Mouse (Mus musculus) CH12.LX (cell line): ENCODE data around the gene Fli1. TPM values are rescaled to one million over a fixed set of nuclear protein-coding genes. Genes with fewer than 3 reads are reported as not detected.
A peak's percentile ranks its signal among the peaks of the same experiment; 100 is the strongest.

Experiments used
- DNase-seq: peaks from one replicate; pipeline ENCODE4 v3.0.0-alpha.2; 2013; ENCODE audit errors: extremely low read depth
- H3K27ac ChIP-seq: 2 replicates; pipeline ENCODE4 v1.5.1; 2012; ENCODE audit warnings: low read depth, mild to moderate bottlenecking, control low read depth, moderate library complexity; ENCODE audit not compliant: insufficient read depth
- H3K27me3 ChIP-seq: replicated peaks from 2 replicates; pipeline ENCODE3; 2012; ENCODE audit warnings: inconsistent platforms
- H3K36me3 ChIP-seq, 2 experiments: replicated peaks in 1 of 2; 2 replicates each; pipeline versions ENCODE3 to v1.6.1; 2012; ENCODE audit warnings: inconsistent platforms in 1 of 2, low read length in 1 of 2, mild to moderate bottlenecking in 1 of 2, mixed read lengths in 1 of 2, moderate library complexity in 1 of 2; ENCODE audit not compliant: control insufficient read depth in 1 of 2, insufficient read depth in 1 of 2
- H3K4me1 ChIP-seq, 2 experiments: 2 replicates each; pipeline ENCODE4 v1.6.1; 2012; ENCODE audit warnings: inconsistent platforms in 1 of 2, moderate library complexity in 1 of 2; ENCODE audit not compliant: insufficient read depth in 2 of 2, control insufficient read depth in 1 of 2
- H3K4me2 ChIP-seq: 2 replicates; pipeline ENCODE4 v1.6.1; 2012; ENCODE audit warnings: low read depth, mild to moderate bottlenecking, control low read depth; ENCODE audit not compliant: poor library complexity, insufficient read depth, severe bottlenecking
- H3K4me3 ChIP-seq, 3 experiments: fragments of 150-350 bp in 1 of 3; sonication (generic) in 1 of 3; replicated peaks in 1 of 3; 2 replicates each; pipeline versions ENCODE3 to v1.5.1; 2011 to 2012; ENCODE audit warnings: low read depth in 2 of 3, low read length in 2 of 3, mild to moderate bottlenecking in 2 of 3, moderate library complexity in 2 of 3, control low read depth in 1 of 3, improper control_type of control experiment in 1 of 3, inconsistent platforms in 1 of 3, mixed read lengths in 1 of 3; ENCODE audit not compliant: poor library complexity in 1 of 3
- H3K79me2 ChIP-seq: replicated peaks from 2 replicates; pipeline ENCODE4 v1.6.1; 2012; ENCODE audit warnings: mild to moderate bottlenecking, moderate library complexity; ENCODE audit not compliant: control insufficient read depth, poor library complexity, insufficient read depth, severe bottlenecking; ENCODE audit errors: extremely low read depth
- H3K9ac ChIP-seq: 2 replicates; pipeline ENCODE4 v1.6.1; 2012; ENCODE audit warnings: low read depth, mild to moderate bottlenecking, control low read depth, moderate library complexity; ENCODE audit not compliant: insufficient read depth
- H3K9me3 ChIP-seq: replicated peaks from 2 replicates; pipeline ENCODE3; 2012; ENCODE audit warnings: low read length, inconsistent platforms, mixed read lengths
- BHLHE40 ChIP-seq: IDR thresholded peaks from 2 replicates; pipeline ENCODE4 v1.6.1; 2011; ENCODE audit warnings: mild to moderate bottlenecking, low read depth, low read length, improper control_type of control experiment
- CHD1 ChIP-seq: IDR thresholded peaks from 2 replicates; pipeline ENCODE4 v1.6.1; 2012; ENCODE audit warnings: low read depth, low read length, improper control_type of control experiment, inconsistent platforms
- CHD2 ChIP-seq: IDR thresholded peaks from 2 replicates; pipeline ENCODE4 v1.6.1; 2011; ENCODE audit warnings: low read length, improper control_type of control experiment
- CTCF ChIP-seq, 2 experiments: IDR thresholded peaks in 1 of 2; conservative IDR thresholded peaks in 1 of 2; 2 replicates each; pipeline ENCODE4 v1.5.1; 2011 to 2012; ENCODE audit warnings: low read depth in 2 of 2, low read length in 2 of 2, improper control_type of control experiment in 1 of 2, inconsistent platforms in 1 of 2, mild to moderate bottlenecking in 1 of 2, moderate library complexity in 1 of 2
- E2F4 ChIP-seq: IDR thresholded peaks from 2 replicates; pipeline ENCODE4 v1.6.1; 2011; ENCODE audit warnings: low read depth, low read length, improper control_type of control experiment; ENCODE audit not compliant: insufficient replicate concordance
- ELF1 ChIP-seq: IDR thresholded peaks from 2 replicates; pipeline ENCODE4 v1.6.1; 2014; ENCODE audit warnings: low read depth, mild to moderate bottlenecking, inconsistent platforms, low read length, improper control_type of control experiment
- EP300 ChIP-seq: IDR thresholded peaks from 2 replicates; pipeline ENCODE4 v1.6.1; 2011; ENCODE audit warnings: low read length, improper control_type of control experiment
- ETS1 ChIP-seq: conservative IDR thresholded peaks from 2 replicates; pipeline ENCODE4 v1.6.1; 2012; ENCODE audit warnings: low read depth, mild to moderate bottlenecking, inconsistent platforms, low read length, improper control_type of control experiment, moderate library complexity
- GABPA ChIP-seq: IDR thresholded peaks from 2 replicates; pipeline ENCODE4 v1.6.1; 2012; ENCODE audit warnings: low read depth, low read length, improper control_type of control experiment, inconsistent platforms; ENCODE audit not compliant: insufficient replicate concordance
- HCFC1 ChIP-seq: IDR thresholded peaks from 2 replicates; pipeline ENCODE4 v1.6.1; 2012; ENCODE audit warnings: low read depth, mild to moderate bottlenecking, inconsistent platforms, low read length, improper control_type of control experiment
- IRF4 ChIP-seq: IDR thresholded peaks from 2 replicates; pipeline ENCODE4 v1.6.1; 2014; ENCODE audit warnings: low read depth, mild to moderate bottlenecking, inconsistent platforms, low read length, improper control_type of control experiment
- JUN ChIP-seq: IDR thresholded peaks from 2 replicates; pipeline ENCODE4 v1.6.1; 2011; ENCODE audit warnings: low read depth, mild to moderate bottlenecking, low read length, improper control_type of control experiment, moderate library complexity; ENCODE audit not compliant: insufficient read depth
- JUND ChIP-seq: conservative IDR thresholded peaks from 2 replicates; pipeline ENCODE4 v1.6.1; 2011; ENCODE audit warnings: low read depth, low read length, improper control_type of control experiment
- KAT2A ChIP-seq: IDR thresholded peaks from 2 replicates; pipeline ENCODE4 v1.6.1; 2012; ENCODE audit warnings: low read length, improper control_type of control experiment, inconsistent platforms; ENCODE audit not compliant: insufficient replicate concordance
- MAFK ChIP-seq: IDR thresholded peaks from 2 replicates; pipeline ENCODE4 v1.6.1; 2011; ENCODE audit warnings: low read length, improper control_type of control experiment; ENCODE audit not compliant: insufficient replicate concordance
- MAX ChIP-seq: IDR thresholded peaks from 2 replicates; pipeline ENCODE4 v1.6.1; 2011; ENCODE audit warnings: low read length, improper control_type of control experiment
- MAZ ChIP-seq: IDR thresholded peaks from 2 replicates; pipeline ENCODE4 v1.6.1; 2012; ENCODE audit warnings: low read depth, mild to moderate bottlenecking, inconsistent platforms, low read length, improper control_type of control experiment, moderate library complexity
- MEF2A ChIP-seq: IDR thresholded peaks from 2 replicates; pipeline ENCODE4 v1.6.1; 2014; ENCODE audit warnings: low read depth, mild to moderate bottlenecking, inconsistent platforms, low read length, improper control_type of control experiment, borderline replicate concordance
- MXI1 ChIP-seq: IDR thresholded peaks from 2 replicates; pipeline ENCODE4 v1.6.1; 2011; ENCODE audit warnings: mild to moderate bottlenecking, low read depth, low read length, improper control_type of control experiment
- MYC ChIP-seq: IDR thresholded peaks from 2 replicates; pipeline ENCODE4 v1.6.1; 2011; ENCODE audit warnings: low read depth, mild to moderate bottlenecking, improper control_type of control experiment, low read length
- NELFE ChIP-seq: IDR thresholded peaks from 2 replicates; pipeline ENCODE4 v1.6.1; 2011; ENCODE audit warnings: low read depth, low read length, improper control_type of control experiment
- NRF1 ChIP-seq: IDR thresholded peaks from 2 replicates; pipeline ENCODE4 v1.6.1; 2014; ENCODE audit warnings: low read depth, mild to moderate bottlenecking, inconsistent platforms, low read length, improper control_type of control experiment, moderate library complexity
- PAX5 ChIP-seq: IDR thresholded peaks from 2 replicates; pipeline ENCODE4 v1.6.1; 2012; ENCODE audit warnings: low read length, inconsistent platforms, mixed read lengths
- POLR2A ChIP-seq: IDR thresholded peaks from 2 replicates; pipeline ENCODE4 v1.6.1; 2011; ENCODE audit warnings: low read depth, mild to moderate bottlenecking, improper control_type of control experiment, low read length
- POLR2AphosphoS2 ChIP-seq: IDR thresholded peaks from 2 replicates; pipeline ENCODE4 v1.6.1; 2011; ENCODE audit warnings: low read depth, low read length, improper control_type of control experiment
- RAD21 ChIP-seq: IDR thresholded peaks from 2 replicates; pipeline ENCODE4 v1.6.1; 2011; ENCODE audit warnings: low read depth, mild to moderate bottlenecking, low read length, improper control_type of control experiment, moderate library complexity
- RCOR1 ChIP-seq: conservative IDR thresholded peaks from 2 replicates; pipeline ENCODE4 v1.6.1; 2012; ENCODE audit warnings: low read depth, mild to moderate bottlenecking, inconsistent platforms, low read length, improper control_type of control experiment
- SIN3A ChIP-seq: IDR thresholded peaks from 2 replicates; pipeline ENCODE4 v1.6.1; 2012; ENCODE audit warnings: low read length, improper control_type of control experiment, inconsistent platforms
- SMC3 ChIP-seq: IDR thresholded peaks from 2 replicates; pipeline ENCODE4 v1.6.1; 2011; ENCODE audit warnings: low read depth, low read length, improper control_type of control experiment
- TBP ChIP-seq: conservative IDR thresholded peaks from 2 replicates; pipeline ENCODE4 v1.6.1; 2011; ENCODE audit warnings: low read depth, low read length, improper control_type of control experiment
- TCF12 ChIP-seq: IDR thresholded peaks from 2 replicates; pipeline ENCODE4 v1.6.1; 2014; ENCODE audit warnings: low read depth, mild to moderate bottlenecking, inconsistent platforms, low read length, improper control_type of control experiment
- UBTF ChIP-seq: IDR thresholded peaks from 2 replicates; pipeline ENCODE4 v1.6.1; 2012; ENCODE audit warnings: low read depth, mild to moderate bottlenecking, inconsistent platforms, low read length, improper control_type of control experiment, moderate library complexity
- USF1 ChIP-seq: IDR thresholded peaks from 2 replicates; pipeline ENCODE4 v1.6.1; 2014; ENCODE audit warnings: low read depth, mild to moderate bottlenecking, inconsistent platforms, low read length, improper control_type of control experiment
- USF2 ChIP-seq: conservative IDR thresholded peaks from 2 replicates; pipeline ENCODE4 v1.6.1; 2011; ENCODE audit warnings: low read depth, low read length, improper control_type of control experiment
- ZC3H11A ChIP-seq: IDR thresholded peaks from 2 replicates; pipeline ENCODE4 v1.6.1; 2012; ENCODE audit warnings: low read depth, mild to moderate bottlenecking, inconsistent platforms, low read length, improper control_type of control experiment
- ZKSCAN1 ChIP-seq: IDR thresholded peaks from 2 replicates; pipeline ENCODE4 v1.6.1; 2012; ENCODE audit warnings: low read depth, inconsistent platforms, low read length, improper control_type of control experiment, borderline replicate concordance
- ZMIZ1 ChIP-seq: IDR thresholded peaks from 2 replicates; pipeline ENCODE4 v1.6.1; 2012; ENCODE audit warnings: low read depth, mild to moderate bottlenecking, inconsistent platforms, low read length, improper control_type of control experiment
- ZNF384 ChIP-seq: IDR thresholded peaks from 2 replicates; pipeline ENCODE4 v1.6.1; 2012; ENCODE audit warnings: low read depth, low read length, improper control_type of control experiment, inconsistent platforms
- dilution Hi-C: fragments of 300-500 bp; cut with MboI; formaldehyde crosslinking; loops from 2 replicates; pipeline ENCODE4 v1.14.3; 2020; ENCODE audit warnings: low sequenced_read_pairs; ENCODE audit not compliant: extremely low pct_unique_long_range_greater_than_20kb, extremely low pct_ligation_motif_present
- in situ Hi-C: fragments of 300-500 bp; cut with MboI; formaldehyde crosslinking; loops from 3 replicates; pipeline ENCODE4 v1.14.3; 2019; ENCODE audit warnings: low sequenced_read_pairs, low pct_ligation_motif_present, low pct_unique_long_range_greater_than_20kb, mixed read lengths
- polyA plus RNA-seq: library from polyadenylated mRNA; unstranded; fragments of >175 nt; gene quantifications from 2 replicates; pipeline ENCODE4 v1.2.1, GENCODE M21; 2012; ENCODE audit warnings: low read depth; ENCODE audit not compliant: insufficient read length
- total RNA-seq, 2 experiments: library from RNA; depleted of rRNA; stranded (reverse); fragments of 300-350 nt in 1 of 2; fragments of >200 nt in 1 of 2; gene quantifications; 2 replicates each; pipeline ENCODE4 v1.2.3; 2012 to 2014

Fli1 gene
- total and polyA plus RNA-seq, 3 experiments = 20.3 to 29.3 (median 20.8) TPM

GRCm38 (mm10) chr9:32503995-32504451, 38.6 kb downstream of the Fli1 start:
- H3K27me3 ChIP-seq = no peaks in the 10 kb centered on the region
- peak overlapping the region; percentile 54 for H3K4me2 ChIP-seq
- dilution Hi-C loops = no loop called here
- H3K79me2 ChIP-seq = peaks cover 66% of the 10 kb centered on the region
- TF ChIP-seq RCOR1 (no peak), MEF2A (peak; percentile 85), JUND (no peak), CTCF (conservative IDR thresholded peaks at IDR 0.05 in 1 of 2, IDR thresholded peaks at IDR 0.05 in 1 of 2; ENCODE audit: low read depth in 2 of 2, low read length in 2 of 2) (no peak), PAX5 (no peak), ZC3H11A (no peak), ZKSCAN1 (no peak), IRF4 (no peak; the same call in 1 of the 2 replicates), RAD21 (no peak), SIN3A (no peak), HCFC1 (0 out of 2 replicates have a peak, but pooled peaks have one; percentile 18), JUN (no peak), ETS1 (peak; percentile 59), ELF1 (peak; percentile 46; the same call in 1 of the 2 replicates), MXI1 (peak; percentile 72), USF2 (no peak), MYC (peak; percentile 78), KAT2A (no peak), UBTF (0 out of 2 replicates have a peak, but pooled peaks have one; percentile 16), CHD1 (0 out of 2 replicates have a peak, but pooled peaks have one; percentile 59), ZNF384 (no peak), SMC3 (peak; percentile 23; the same call in 1 of the 2 replicates), ZMIZ1 (0 out of 2 replicates have a peak, but pooled peaks have one; percentile 38), BHLHE40 (peak; percentile 83), POLR2AphosphoS2 (no peak), USF1 (no peak), GABPA (no peak), MAX (peak; percentile 91), TCF12 (peak; percentile 48; the same call in 1 of the 2 replicates), EP300 (peak; percentile 47; the same call in 1 of the 2 replicates), TBP (no peak), MAZ (no peak), NELFE (no peak), NRF1 (peak; percentile 75), MAFK (no peak), E2F4 (no peak), POLR2A (peak; percentile 24; the same call in 1 of the 2 replicates), CHD2 (no peak)
- no peaks in the 10 kb centered on the region for H3K9me3 ChIP-seq
- H3K27ac ChIP-seq = peak overlapping the region; percentile 75
- in situ Hi-C loops = no loop called here
- peak overlapping the region; percentile 48 for H3K9ac ChIP-seq
- peaks cover 0 to 20% of the 10 kb centered on the region in 2 experiments for H3K36me3 ChIP-seq
- H3K4me1 ChIP-seq = peaks cover 46 to 98% of the 10 kb centered on the region in 2 experiments
- DNase-seq = no peak
- peak overlapping the region in 1 of 3 experiments; percentile 5 for H3K4me3 ChIP-seq
